Mouse (Mus musculus) heart, adult 2 months (tissue): ENCODE results near the gene Nr6a1.
A peak's percentile ranks its signal among the peaks of the same experiment; 100 is the strongest.

ENCODE experiments used
- CTCF ChIP-seq: fragments of 200-600 bp; IDR thresholded peaks from 2 replicates; pipeline ENCODE4 v1.8.1; 2022; ENCODE audit warnings: antibody characterized with exemption, mild to moderate bottlenecking, moderate library complexity
- EP300 ChIP-seq: fragments of 200-500 bp; IDR thresholded peaks from 2 replicates; pipeline ENCODE4 v1.6.1; 2011; ENCODE audit warnings: low read depth, low read length, control low read depth; ENCODE audit not compliant: insufficient read depth

DNA sequence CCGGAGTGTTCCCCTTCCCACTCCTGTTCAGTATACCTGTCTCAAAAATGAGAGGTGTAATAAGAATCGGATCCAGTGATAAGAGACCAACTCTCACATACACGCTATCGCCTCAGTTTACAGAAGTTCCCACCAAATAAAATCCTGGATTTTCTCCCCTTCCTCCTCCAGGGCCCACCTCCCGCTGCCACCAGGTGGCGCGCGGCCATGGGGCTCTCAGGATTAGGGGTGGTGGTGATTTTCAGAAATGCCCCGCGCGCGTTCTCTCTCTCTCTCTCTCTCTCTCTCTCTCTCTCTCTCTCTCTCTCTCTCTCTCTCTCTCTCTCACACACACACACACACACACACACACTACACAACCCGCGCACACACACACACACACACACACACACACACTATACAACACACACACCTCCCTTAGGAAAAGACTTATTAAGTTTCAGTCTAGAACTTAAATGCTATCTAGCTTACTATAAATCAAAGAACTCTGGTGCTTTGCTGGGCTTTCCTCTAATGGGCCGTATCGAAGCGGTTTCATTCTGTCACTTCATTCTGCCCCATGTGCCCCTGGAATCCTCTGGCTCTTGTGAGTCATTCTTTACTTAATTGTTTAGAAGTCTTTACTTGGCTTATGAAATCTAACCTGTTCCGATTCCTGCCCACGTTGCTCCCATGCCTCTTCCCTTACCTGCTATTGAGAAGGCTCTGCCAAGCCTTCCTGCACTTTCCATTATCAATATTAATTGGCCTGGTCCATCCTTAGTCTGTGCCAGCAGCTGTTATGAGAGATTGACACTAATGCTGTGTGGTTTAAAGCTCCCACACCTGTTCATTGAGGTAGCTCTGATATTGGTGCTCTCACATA is at the start of gene Nr6a1:
- TF ChIP-seq EP300 (no peak), CTCF (peak; percentile 78)
